Mouse (Mus musculus) hindbrain, embryonic 10.5 days (tissue): ENCODE measurements around the gene Cep164. TPM values are rescaled to one million over a fixed set of nuclear protein-coding genes. Genes with fewer than 3 reads are reported as not detected.

Experiments
- DNase-seq: peaks from one replicate; pipeline ENCODE4 v3.0.0-alpha.2; 2017; ENCODE audit warnings: low spot score
- H3K27ac ChIP-seq: fragments of 300-500 bp; sonication (generic); 2 replicates; pipeline ENCODE4 v1.5.1; 2016; ENCODE audit warnings: mild to moderate bottlenecking, moderate library complexity
- H3K27me3 ChIP-seq: fragments of 300-500 bp; sonication (generic); 2 replicates; pipeline ENCODE4 v1.6.1; 2016; ENCODE audit warnings: mild to moderate bottlenecking; ENCODE audit not compliant: poor library complexity, insufficient read depth, severe bottlenecking
- H3K36me3 ChIP-seq: fragments of 300-500 bp; sonication (generic); 2 replicates; pipeline ENCODE4 v1.6.1; 2016; ENCODE audit warnings: mild to moderate bottlenecking, moderate library complexity
- H3K4me1 ChIP-seq: fragments of 300-500 bp; sonication (generic); replicated peaks from 2 replicates; pipeline ENCODE4 v1.6.1; 2016; ENCODE audit warnings: mild to moderate bottlenecking
- H3K4me3 ChIP-seq: fragments of 300-500 bp; sonication (generic); 2 replicates; pipeline ENCODE4 v1.5.1; 2016; ENCODE audit warnings: mild to moderate bottlenecking, moderate library complexity
- H3K9me3 ChIP-seq: fragments of 300-500 bp; sonication (generic); 2 replicates; pipeline ENCODE4 v1.6.1; 2016; ENCODE audit warnings: mild to moderate bottlenecking, moderate library complexity
- WGBS: fragments of 180-500 bp; shearing (Covaris S2); methylation state at CpG from one replicate; pipeline ENCODE4 v1.1.7; 2016; 5-methylcytosine and 5-hydroxymethylcytosine counted together
- polyA plus RNA-seq: library from polyadenylated mRNA; unstranded; fragments of >200 nt; fragmentation: Nextera tagmentation; extraction: Ambion mirVana; gene quantifications from 2 replicates; pipeline ENCODE4 v1.2.1, GENCODE M21; 2016

The Cep164 gene
- polyA plus RNA-seq, 1 experiment from 2014 or later: 16.0 TPM

- Histone ChIP-seq H3K9me3 (0 out of 2 replicates have a peak, but pooled peaks cover 4% of the 10 kb centered on the region), H3K4me3 (peak overlapping the region; percentile 75), H3K27me3 (no peaks in the 10 kb centered on the region), H3K4me1 (peaks cover 20% of the 10 kb centered on the region), H3K36me3 (no peaks in the 10 kb centered on the region), H3K27ac (peak overlapping the region; percentile 88)
- peak; percentile 80 for DNase-seq
- WGBS: 28% methylated on average over 10 of the region's 10 CpGs
Observed at GRCm38 (mm10) chr9:45829107-45829506, 616 bp upstream of the Cep164 start.

- H3K27me3 ChIP-seq: no peaks in the 10 kb centered on the region
- peak overlapping the region; percentile 88 for H3K27ac ChIP-seq
- H3K9me3 ChIP-seq: 0 out of 2 replicates have a peak, but pooled peaks cover 4% of the 10 kb centered on the region
- H3K4me3 ChIP-seq: peak overlapping the region; percentile 75
- WGBS: 10% methylated on average over 23 of the region's 23 CpGs
- H3K4me1 ChIP-seq: peaks cover 20% of the 10 kb centered on the region
- no peak for DNase-seq
- peaks cover 11% of the 10 kb centered on the region for H3K36me3 ChIP-seq
Observed at GRCm38 (mm10) chr9:45827663-45828290, 714 bp downstream of the Cep164 start.

- H3K36me3 ChIP-seq: peaks cover 70% of the 10 kb centered on the region
- 86% methylated on average over 9 of the region's 9 CpGs for WGBS
Observed at GRCm38 (mm10) chr9:45818406-45819011, 10.0 kb downstream of the Cep164 start.

GRCm38 (mm10) chr9:45815525-45815924 lies 13.0 kb downstream of the Cep164 start:
- H3K36me3 ChIP-seq: peaks cover 48% of the 10 kb centered on the region
- no peak for DNase-seq
- 90% methylated on average over 10 of the region's 10 CpGs for WGBS

More at GRCm38 (mm10) chr9:45818406-45819011, 10.0 kb downstream of the Cep164 start:
- no peak for DNase-seq
- Histone ChIP-seq H3K4me3 (no peak overlapping the region), H3K27me3 (no peaks in the 10 kb centered on the region), H3K9me3 (no peaks in the 10 kb centered on the region), H3K27ac (no peak overlapping the region), H3K4me1 (no peaks in the 10 kb centered on the region)

GRCm38 (mm10) chr9:45815113-45815512 lies 13.4 kb downstream of the Cep164 start:
- H3K9me3 ChIP-seq: no peaks in the 10 kb centered on the region
- peaks cover 47% of the 10 kb centered on the region for H3K36me3 ChIP-seq
- DNase-seq: no peak
- H3K27ac ChIP-seq: no peak overlapping the region
- WGBS: 93% methylated on average over 9 of the region's 9 CpGs
- no peaks in the 10 kb centered on the region for H3K4me1 ChIP-seq
- no peaks in the 10 kb centered on the region for H3K27me3 ChIP-seq
- no peak overlapping the region for H3K4me3 ChIP-seq

More at GRCm38 (mm10) chr9:45815525-45815924, 13.0 kb downstream of the Cep164 start:
- H3K27me3 ChIP-seq: no peaks in the 10 kb centered on the region
- no peaks in the 10 kb centered on the region for H3K4me1 ChIP-seq
- H3K4me3 ChIP-seq: no peak overlapping the region
- no peaks in the 10 kb centered on the region for H3K9me3 ChIP-seq
- H3K27ac ChIP-seq: no peak overlapping the region

GRCm38 (mm10) chr9:45811946-45812345 lies 16.5 kb downstream of the Cep164 start:
- Histone ChIP-seq H3K4me3 (no peak overlapping the region), H3K36me3 (peaks cover 58% of the 10 kb centered on the region)
- 83% methylated on average over 5 of the region's 5 CpGs for WGBS

GRCm38 (mm10) chr9:45807761-45808160 lies 20.7 kb downstream of the Cep164 start:
- no peaks in the 10 kb centered on the region for H3K27me3 ChIP-seq
- whole genome bisulfite sequencing: 82% methylated on average over 8 of the region's 8 CpGs
- H3K9me3 ChIP-seq: no peaks in the 10 kb centered on the region
- H3K4me3 ChIP-seq: no peak overlapping the region
- H3K36me3 ChIP-seq: peaks cover 67% of the 10 kb centered on the region
- H3K27ac ChIP-seq: no peak overlapping the region
- peaks cover 9% of the 10 kb centered on the region; the same call in 1 of the 2 replicates for H3K4me1 ChIP-seq
- no peak for DNase-seq

More at GRCm38 (mm10) chr9:45811946-45812345, 16.5 kb downstream of the Cep164 start:
- no peaks in the 10 kb centered on the region for H3K4me1 ChIP-seq
- H3K27me3 ChIP-seq: no peaks in the 10 kb centered on the region
- H3K27ac ChIP-seq: no peak overlapping the region
- H3K9me3 ChIP-seq: no peaks in the 10 kb centered on the region
- DNase-seq: no peak

GRCm38 (mm10) chr9:45807337-45807736 lies 21.2 kb downstream of the Cep164 start:
- 83% methylated on average over 11 of the region's 11 CpGs for WGBS
- peaks cover 71% of the 10 kb centered on the region for H3K36me3 ChIP-seq
- DNase-seq: no peak

GRCm38 (mm10) chr9:45806847-45807246 lies 21.6 kb downstream of the Cep164 start:
- Histone ChIP-seq H3K27ac (no peak overlapping the region), H3K36me3 (peaks cover 75% of the 10 kb centered on the region), H3K4me3 (no peak overlapping the region), H3K27me3 (no peaks in the 10 kb centered on the region), H3K9me3 (no peaks in the 10 kb centered on the region), H3K4me1 (peaks cover 9% of the 10 kb centered on the region; the same call in 1 of the 2 replicates)
- WGBS: 91% methylated on average over 11 of the region's 11 CpGs
- DNase-seq: no peak

More at GRCm38 (mm10) chr9:45807337-45807736, 21.2 kb downstream of the Cep164 start:
- Histone ChIP-seq H3K27me3 (no peaks in the 10 kb centered on the region), H3K27ac (no peak overlapping the region), H3K4me1 (peaks cover 9% of the 10 kb centered on the region; the same call in 1 of the 2 replicates), H3K4me3 (no peak overlapping the region), H3K9me3 (no peaks in the 10 kb centered on the region)

- 83% methylated on average over 21 of the region's 21 CpGs for WGBS
- DNase-seq: no peak
- Histone ChIP-seq H3K27me3 (no peaks in the 10 kb centered on the region), H3K4me1 (peaks cover 21% of the 10 kb centered on the region), H3K4me3 (no peak overlapping the region), H3K27ac (peak overlapping the region; percentile 23; the same call in 1 of the 2 replicates), H3K9me3 (no peaks in the 10 kb centered on the region), H3K36me3 (peaks cover 79% of the 10 kb centered on the region)
Observed at GRCm38 (mm10) chr9:45803070-45803774, 25.3 kb downstream of the Cep164 start.

- peak overlapping the region; percentile 67; the same call in 1 of the 2 replicates for H3K27ac ChIP-seq
- WGBS: 77% methylated on average over 8 of the region's 8 CpGs
- peaks cover 25% of the 10 kb centered on the region for H3K4me1 ChIP-seq
- H3K36me3 ChIP-seq: peaks cover 50% of the 10 kb centered on the region
- DNase-seq: no peak
- H3K9me3 ChIP-seq: no peaks in the 10 kb centered on the region
- H3K4me3 ChIP-seq: no peak overlapping the region
- H3K27me3 ChIP-seq: no peaks in the 10 kb centered on the region
Observed at GRCm38 (mm10) chr9:45799402-45799801, 29.1 kb downstream of the Cep164 start.

- H3K4me1 ChIP-seq: peaks cover 21% of the 10 kb centered on the region
- peak overlapping the region; percentile 67 for H3K27ac ChIP-seq
- no peak overlapping the region for H3K4me3 ChIP-seq
- peaks cover 50% of the 10 kb centered on the region for H3K36me3 ChIP-seq
- no peaks in the 10 kb centered on the region for H3K27me3 ChIP-seq
- 17% methylated on average over 13 of the region's 13 CpGs for WGBS
- peak; percentile 63 for DNase-seq
- H3K9me3 ChIP-seq: no peaks in the 10 kb centered on the region
Observed at GRCm38 (mm10) chr9:45798467-45799164, 29.9 kb downstream of the Cep164 start.
